In genomic region chr2:68393611-68394549, GRCm38 (mm10) we compare ENCODE assay signal across 15 mouse cellular contexts.
"Had no signal": no experiment of that assay in that cellular context is flagged by ENCODE, and none has a peak within 500 bp of the region (broad histone marks: within the 10 kb centered on the region; RNA-seq: fewer than 3 reads in every experiment).

No protein-coding gene starts in this region.

- H3K9me3 ChIP-seq: kidney, embryonic 15.5 days; limb, embryonic 15.5 days; lung, embryonic 15.5 days; megakaryocyte, embryonic 14.5 days; midbrain, embryonic 15.5 days; neural tube, embryonic 12.5 days had no signal

- ATAC-seq: midbrain, embryonic 15.5 days had no signal

- H3K27ac ChIP-seq: kidney, embryonic 15.5 days; left cerebral cortex, adult 2 months; limb, embryonic 15.5 days; lung, embryonic 15.5 days; macrophage; midbrain, embryonic 15.5 days; neural tube, embryonic 12.5 days had no signal

- H3K36me3 ChIP-seq: limb, embryonic 15.5 days; lung, embryonic 15.5 days; midbrain, embryonic 15.5 days had no signal

- H3K27me3 ChIP-seq: kidney, embryonic 15.5 days; limb, embryonic 15.5 days; lung, embryonic 15.5 days; megakaryocyte, embryonic 14.5 days; midbrain, embryonic 15.5 days; neural tube, embryonic 12.5 days had no signal

- DNase-seq: kidney, adult 18-20 months; kidney, postnatal 14 days; lung, postnatal 14 days; right cerebral cortex, postnatal 14 days; thymus, adult 2 months; thymus, postnatal 25 days had no signal

- H3K4me3 ChIP-seq: kidney, embryonic 15.5 days; left cerebral cortex, adult 2 months; limb, embryonic 15.5 days; lung, embryonic 15.5 days; megakaryocyte, embryonic 14.5 days; midbrain, embryonic 15.5 days; neural tube, embryonic 12.5 days had no signal

- H3K9ac ChIP-seq: kidney, embryonic 15.5 days; limb, embryonic 15.5 days; lung, embryonic 15.5 days; midbrain, embryonic 15.5 days; neural tube, embryonic 12.5 days had no signal

- H3K4me1 ChIP-seq: limb, embryonic 15.5 days; lung, embryonic 15.5 days; megakaryocyte, embryonic 14.5 days; midbrain, embryonic 15.5 days; neural tube, embryonic 12.5 days had no signal

- H3K4me2 ChIP-seq: kidney, embryonic 15.5 days; limb, embryonic 15.5 days; lung, embryonic 15.5 days; midbrain, embryonic 11.5 days; midbrain, embryonic 15.5 days; neural tube, embryonic 12.5 days had no signal
